Mouse (Mus musculus): ENCODE measurements around the gene Ccr7.

- no peak for TF ChIP-seq CTCF (IDR thresholded peaks at IDR 0.05; ENCODE audit: low read depth, low read length)
- TF ChIP-seq POLR2A (IDR thresholded peaks at IDR 0.05; ENCODE audit: borderline replicate concordance, low read depth, low read length), result no peak
Observed at GRCm38 (mm10) chr11:99096996-99097774, 57.7 kb downstream of the Ccr7 start.

Measured in bone marrow macrophage, adult 2 months (primary cell).